Mouse (Mus musculus): ENCODE results near the gene Aaed1. TPM values are rescaled to one million over a fixed set of nuclear protein-coding genes. Genes with fewer than 3 reads are reported as not detected.

The Aaed1 gene
- polyA plus RNA-seq, 1 experiment, result 8.3 TPM

- Histone ChIP-seq H3ac (ENCODE audit: control insufficient read depth, insufficient read length, low read depth) (no peak overlapping the region), H3K4me3 (ENCODE audit: insufficient read depth, poor library complexity, severe bottlenecking) (no peak overlapping the region), H3K79me2 (ENCODE audit: control insufficient read depth, insufficient read depth) (no peaks in the 10 kb centered on the region), H3K79me3 (ENCODE audit: low read depth) (no peaks in the 10 kb centered on the region), H3K36me3 (ENCODE audit: control insufficient read depth, insufficient read depth) (no peaks in the 10 kb centered on the region), H3K27me3 (ENCODE audit: control insufficient read depth, insufficient read depth, insufficient read length) (no peaks in the 10 kb centered on the region)
- no peak for TF ChIP-seq CTCF (IDR thresholded peaks at IDR 0.05; ENCODE audit: control insufficient read depth, insufficient read depth, insufficient read length)
- TF ChIP-seq MYOG (IDR thresholded peaks at IDR 0.05; ENCODE audit: control insufficient read depth, extremely low read depth, insufficient read length), result no peak
Observed at GRCm38 (mm10) chr13:64235062-64235715, 77.3 kb downstream of the Aaed1 start.

GRCm38 (mm10) chr13:64233139-64233538 lies 79.4 kb downstream of the Aaed1 start:
- no peak overlapping the region for H3K4me3 ChIP-seq (ENCODE audit: insufficient read depth, poor library complexity, severe bottlenecking)
- no peaks in the 10 kb centered on the region for H3K36me3 ChIP-seq (ENCODE audit: control insufficient read depth, insufficient read depth)
- TF ChIP-seq MAX (IDR thresholded peaks at IDR 0.05) (no peak), USF1 (IDR thresholded peaks at IDR 0.05; ENCODE audit: low read depth) (no peak), CEBPB (IDR thresholded peaks at IDR 0.05; ENCODE audit: low read depth) (no peak), CTCF (IDR thresholded peaks at IDR 0.05; ENCODE audit: control insufficient read depth, insufficient read depth, insufficient read length) (no peak), MYOG (IDR thresholded peaks at IDR 0.05; ENCODE audit: control insufficient read depth, extremely low read depth, insufficient read length) (no peak), FOSL1 (IDR thresholded peaks at IDR 0.05; ENCODE audit: insufficient read depth, low read length, poor library complexity, severe bottlenecking) (no peak), MYOD1 (IDR thresholded peaks at IDR 0.05; ENCODE audit: control insufficient read depth, insufficient read length, low read depth) (no peak)
- no peaks in the 10 kb centered on the region for H3K27me3 ChIP-seq (ENCODE audit: control insufficient read depth, insufficient read depth, insufficient read length)
- H3K79me3 ChIP-seq (ENCODE audit: low read depth), result no peaks in the 10 kb centered on the region
- no peak overlapping the region for H3ac ChIP-seq (ENCODE audit: control insufficient read depth, insufficient read length, low read depth)
- H3K79me2 ChIP-seq (ENCODE audit: control insufficient read depth, insufficient read depth), result no peaks in the 10 kb centered on the region

GRCm38 (mm10) chr13:64226725-64227124 lies 85.8 kb downstream of the Aaed1 start:
- no peaks in the 10 kb centered on the region for H3K79me2 ChIP-seq (ENCODE audit: control insufficient read depth, insufficient read depth)
- no peaks in the 10 kb centered on the region for H3K27me3 ChIP-seq (ENCODE audit: control insufficient read depth, insufficient read depth, insufficient read length)
- no peaks in the 10 kb centered on the region for H3K79me3 ChIP-seq (ENCODE audit: low read depth)
- no peak overlapping the region for H3ac ChIP-seq (ENCODE audit: control insufficient read depth, insufficient read length, low read depth)
- H3K36me3 ChIP-seq (ENCODE audit: control insufficient read depth, insufficient read depth), result no peaks in the 10 kb centered on the region
- H3K4me3 ChIP-seq (ENCODE audit: insufficient read depth, poor library complexity, severe bottlenecking), result no peak overlapping the region
- no peak for TF ChIP-seq MAX (IDR thresholded peaks at IDR 0.05)
- TF ChIP-seq CEBPB (IDR thresholded peaks at IDR 0.05; ENCODE audit: low read depth), result no peak
- TF ChIP-seq USF1 (IDR thresholded peaks at IDR 0.05; ENCODE audit: low read depth), result no peak
- TF ChIP-seq MYOG (IDR thresholded peaks at IDR 0.05; ENCODE audit: control insufficient read depth, extremely low read depth, insufficient read length), result no peak
- TF ChIP-seq MYOD1 (IDR thresholded peaks at IDR 0.05; ENCODE audit: control insufficient read depth, insufficient read length, low read depth), result no peak
- no peak for TF ChIP-seq CTCF (IDR thresholded peaks at IDR 0.05; ENCODE audit: control insufficient read depth, insufficient read depth, insufficient read length)
- no peak for TF ChIP-seq FOSL1 (IDR thresholded peaks at IDR 0.05; ENCODE audit: insufficient read depth, low read length, poor library complexity, severe bottlenecking)

- Histone ChIP-seq H3K79me3 (ENCODE audit: low read depth) (no peaks in the 10 kb centered on the region), H3K27me3 (ENCODE audit: control insufficient read depth, insufficient read depth, insufficient read length) (no peaks in the 10 kb centered on the region), H3ac (ENCODE audit: control insufficient read depth, insufficient read length, low read depth) (no peak overlapping the region), H3K4me3 (ENCODE audit: insufficient read depth, poor library complexity, severe bottlenecking) (no peak overlapping the region), H3K79me2 (ENCODE audit: control insufficient read depth, insufficient read depth) (no peaks in the 10 kb centered on the region), H3K36me3 (ENCODE audit: control insufficient read depth, insufficient read depth) (no peaks in the 10 kb centered on the region)
- TF ChIP-seq MYOG (IDR thresholded peaks at IDR 0.05; ENCODE audit: control insufficient read depth, extremely low read depth, insufficient read length) (no peak), CTCF (IDR thresholded peaks at IDR 0.05; ENCODE audit: control insufficient read depth, insufficient read depth, insufficient read length) (no peak), CEBPB (IDR thresholded peaks at IDR 0.05; ENCODE audit: low read depth) (no peak), FOSL1 (IDR thresholded peaks at IDR 0.05; ENCODE audit: insufficient read depth, low read length, poor library complexity, severe bottlenecking) (no peak), MYOD1 (IDR thresholded peaks at IDR 0.05; ENCODE audit: control insufficient read depth, insufficient read length, low read depth) (no peak), USF1 (IDR thresholded peaks at IDR 0.05; ENCODE audit: low read depth) (no peak), MAX (IDR thresholded peaks at IDR 0.05) (no peak)
Observed at GRCm38 (mm10) chr13:64225738-64226137, 86.8 kb downstream of the Aaed1 start.

Other genes starting within 250 kb of the Aaed1 start
- not detected for gene Hsd17b3, start 223.5 kb downstream of the Aaed1 start, polyA plus RNA-seq (2012; fragmentation: generic; extraction: Trizol)
- gene Slc35d2, start 183.3 kb downstream of the Aaed1 start, polyA plus RNA-seq (2012; fragmentation: generic; extraction: Trizol), result 2.1 TPM
- gene Zfp367, start 159.5 kb downstream of the Aaed1 start, polyA plus RNA-seq (2012; fragmentation: generic; extraction: Trizol), result 7.1 TPM
- gene Habp4, start 150.9 kb downstream of the Aaed1 start, polyA plus RNA-seq (2012; fragmentation: generic; extraction: Trizol), result 19.1 TPM
- 4.7 TPM for gene Cdc14b, start 37.4 kb downstream of the Aaed1 start, polyA plus RNA-seq (2012; fragmentation: generic; extraction: Trizol)
- gene Ctsl, start 58.2 kb upstream of the Aaed1 start, polyA plus RNA-seq (2012; fragmentation: generic; extraction: Trizol), result 462 TPM
- 6.7 TPM for gene Cdk20, start 119.6 kb upstream of the Aaed1 start, polyA plus RNA-seq (2012; fragmentation: generic; extraction: Trizol)
- gene Fam240b, start 185.1 kb upstream of the Aaed1 start, polyA plus RNA-seq (2012; fragmentation: generic; extraction: Trizol), result not detected

All from C2C12 (cell line).